Mouse (Mus musculus) embryo, embryonic 10.5 days (tissue): ENCODE results near the gene Rnh1.
A peak's percentile ranks its signal among the peaks of the same experiment; 100 is the strongest.

Experiments used
- DNase-seq: peaks from one replicate; pipeline ENCODE4 v3.0.0-alpha.2; 2015; ENCODE audit warnings: low spot score

Gene Rnh1

GRCm38 (mm10) chr7:141205504-141205903 is 32.8 kb upstream of the Rnh1 start:
- no peak for DNase-seq

- DNase-seq, result no peak
Observed at GRCm38 (mm10) chr7:141204546-141204945, 31.9 kb upstream of the Rnh1 start.

DNA sequence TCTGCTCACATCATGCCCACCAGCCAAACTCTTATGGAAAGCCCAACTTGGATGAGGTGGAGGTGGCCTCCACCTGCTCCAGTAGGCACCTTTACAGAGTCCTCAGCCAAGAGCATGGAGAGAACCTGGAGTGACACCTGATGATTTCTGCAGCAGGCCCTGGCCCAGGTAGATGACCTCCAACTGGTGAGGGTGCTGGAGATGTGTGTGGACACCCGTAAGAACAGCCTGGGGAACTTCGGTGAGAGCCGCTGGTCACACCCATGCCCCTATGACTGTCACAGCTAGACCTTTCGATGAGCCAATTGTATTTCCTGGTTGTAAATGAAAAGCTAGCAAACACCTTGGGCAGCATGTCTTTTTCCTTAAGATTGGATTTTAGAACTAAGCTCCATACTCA is 25.5 kb upstream of the Rnh1 start:
- DNase-seq, result no peak

DNA sequence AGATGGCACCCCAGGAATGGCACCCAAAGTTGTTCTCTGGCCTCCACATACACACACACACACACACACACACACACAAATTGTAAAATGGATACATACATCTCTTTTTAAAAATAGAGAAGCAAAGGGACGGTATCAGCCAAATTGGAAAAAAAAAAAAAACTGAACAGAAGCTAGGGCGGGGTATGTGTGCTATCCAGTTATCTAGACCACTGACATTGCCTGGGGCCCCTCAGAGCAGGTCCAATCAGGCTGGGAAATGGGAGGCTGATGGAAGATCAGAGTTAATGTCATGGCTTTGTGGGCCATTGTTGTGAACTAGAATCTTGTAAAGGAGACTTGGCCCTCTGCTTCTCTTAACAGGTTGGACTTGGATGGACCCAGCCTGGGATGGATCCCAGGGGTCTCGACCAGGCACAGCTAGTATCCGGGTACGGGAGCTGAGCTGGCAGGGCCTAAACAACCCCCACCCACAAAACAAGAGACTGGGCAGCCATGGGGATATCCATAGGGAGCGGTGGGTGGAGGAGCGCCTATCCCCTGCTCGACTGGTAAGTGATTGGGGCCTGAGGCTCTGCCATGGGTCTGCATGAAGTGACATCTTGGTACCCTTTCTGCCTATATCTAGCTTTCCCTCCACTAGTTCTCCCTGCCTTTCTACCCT is 24.1 kb upstream of the Rnh1 start:
- no peak for DNase-seq

GRCm38 (mm10) chr7:141195754-141196153 is 23.1 kb upstream of the Rnh1 start:
- no peak for DNase-seq

- DNase-seq, result peak; percentile 97
Observed at GRCm38 (mm10) chr7:141194830-141195229, 22.2 kb upstream of the Rnh1 start.

- DNase-seq, result no peak
Observed at GRCm38 (mm10) chr7:141194409-141194808, 21.8 kb upstream of the Rnh1 start.

GRCm38 (mm10) chr7:141193948-141194347 is 21.3 kb upstream of the Rnh1 start, which contains the start of the genes Hras and Lrrc56:
Hras (minus strand) TSS chr7:141194005.
Lrrc56 (plus strand) TSS chr7:141194157.
- DNase-seq, result peak; percentile 98

- DNase-seq, result no peak
Observed at GRCm38 (mm10) chr7:141193348-141193856, 20.7 kb upstream of the Rnh1 start.

DNA sequence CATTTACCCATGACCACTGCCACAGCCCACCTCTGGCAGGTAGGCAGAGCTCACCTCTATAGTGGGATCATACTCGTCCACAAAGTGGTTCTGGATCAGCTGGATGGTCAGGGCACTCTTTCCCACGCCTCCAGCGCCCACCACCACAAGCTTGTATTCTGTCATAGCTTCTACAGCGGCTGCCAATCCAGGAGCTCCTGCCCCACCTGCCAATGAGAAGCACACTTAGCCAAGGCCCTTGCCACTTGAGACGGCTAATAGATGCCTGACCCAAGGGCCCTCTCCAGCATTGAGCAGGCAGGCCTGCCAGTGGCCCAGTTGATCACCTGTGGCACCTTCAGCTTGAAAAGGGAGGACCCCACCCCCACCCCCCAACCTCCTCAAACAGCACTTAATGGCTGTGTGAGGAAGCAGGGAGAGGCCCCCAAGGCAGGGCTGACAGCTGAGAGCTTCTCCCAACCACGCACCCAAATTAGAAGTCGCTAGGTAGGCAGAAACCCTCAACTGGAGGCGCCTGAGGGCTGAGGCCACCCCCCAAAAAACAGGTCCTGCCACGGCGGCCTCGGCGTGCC is 20.2 kb upstream of the Rnh1 start:
- no peak for DNase-seq

DNA sequence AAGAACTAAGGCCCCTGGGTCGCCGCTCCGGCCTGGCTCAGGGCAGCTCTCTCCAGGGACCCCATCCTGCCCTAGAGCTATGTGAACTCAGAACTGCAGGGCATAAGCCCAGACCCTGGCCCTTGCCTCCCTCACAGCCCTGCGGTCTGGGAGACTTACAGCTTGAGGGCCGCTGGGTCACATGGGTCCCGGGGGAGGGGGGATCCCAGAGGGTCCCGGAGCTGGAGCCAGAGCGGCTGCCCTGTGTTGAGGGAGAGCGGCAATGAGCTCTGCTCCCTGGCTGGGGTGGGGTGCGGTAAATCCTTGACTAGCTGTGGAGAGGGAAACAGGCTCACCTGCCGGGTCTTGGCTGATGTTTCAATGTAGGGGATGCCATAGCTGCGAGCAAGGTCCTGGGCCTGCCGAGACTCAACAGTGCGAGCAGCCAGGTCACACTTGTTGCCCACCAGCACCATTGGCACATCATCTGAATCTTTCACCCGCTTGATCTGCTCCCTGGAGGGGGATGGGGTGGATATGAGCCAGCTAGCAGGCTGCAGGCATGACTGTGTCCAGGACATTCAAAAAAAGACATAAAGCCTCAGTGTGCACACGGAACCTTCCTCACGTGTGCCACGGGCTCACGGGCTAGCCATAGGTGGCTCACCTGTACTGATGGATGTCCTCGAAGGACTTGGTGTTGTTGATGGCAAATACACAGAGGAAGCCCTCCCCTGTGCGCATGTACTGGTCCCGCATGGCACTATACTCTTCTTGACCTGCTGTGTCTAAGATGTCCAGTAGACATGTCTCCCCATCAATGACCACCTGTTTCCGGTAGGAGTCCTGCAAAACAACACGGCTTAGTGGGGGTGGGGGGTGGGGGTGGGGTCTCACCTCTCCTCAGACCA is 19.4 kb upstream of the Rnh1 start:
- DNase-seq, result no peak

DNA sequence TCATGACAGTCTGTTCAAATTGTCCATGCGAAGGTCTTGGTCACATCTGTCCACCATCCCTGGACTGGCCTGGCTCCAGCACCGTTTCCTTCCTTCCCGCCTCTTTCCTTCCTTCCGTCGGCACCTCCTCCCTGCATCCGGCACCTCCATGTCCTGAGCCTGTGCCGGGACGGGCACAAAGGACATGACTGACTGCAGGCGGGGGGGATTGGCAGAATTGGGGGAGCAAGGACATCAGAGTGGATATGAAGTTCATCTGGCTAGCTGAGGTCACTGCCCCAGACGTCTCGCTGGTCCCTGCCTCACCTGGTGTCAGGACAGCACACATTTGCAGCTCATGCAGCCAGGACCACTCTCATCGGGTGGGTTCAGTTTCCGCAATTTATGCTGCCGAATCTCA is 18.4 kb upstream of the Rnh1 start:
- no peak for DNase-seq

- DNase-seq, result no peak
Observed at GRCm38 (mm10) chr7:141190220-141190619, 17.6 kb upstream of the Rnh1 start.

DNA sequence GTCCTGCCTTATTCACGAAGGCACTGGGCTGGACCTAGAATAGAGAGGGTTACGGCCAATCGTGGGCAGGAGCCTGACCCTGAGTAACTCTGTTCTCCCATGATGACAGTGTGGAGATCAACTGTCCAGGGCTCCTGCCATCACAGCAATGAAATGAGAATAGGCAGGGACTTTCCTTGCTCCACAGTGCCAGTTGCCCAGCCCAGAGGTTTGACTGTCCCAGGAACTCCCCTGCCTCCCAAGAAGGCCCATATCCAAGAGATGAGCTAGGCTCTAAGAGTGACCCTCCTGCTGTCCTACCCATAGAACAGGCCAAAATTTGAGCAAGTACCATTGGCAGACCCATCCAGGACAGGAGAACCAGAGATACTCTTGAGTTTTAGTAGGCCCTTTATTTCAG is 16.1 kb upstream of the Rnh1 start:
- DNase-seq, result no peak

- no peak for DNase-seq
Observed at GRCm38 (mm10) chr7:141188194-141188593, 15.5 kb upstream of the Rnh1 start.

DNA sequence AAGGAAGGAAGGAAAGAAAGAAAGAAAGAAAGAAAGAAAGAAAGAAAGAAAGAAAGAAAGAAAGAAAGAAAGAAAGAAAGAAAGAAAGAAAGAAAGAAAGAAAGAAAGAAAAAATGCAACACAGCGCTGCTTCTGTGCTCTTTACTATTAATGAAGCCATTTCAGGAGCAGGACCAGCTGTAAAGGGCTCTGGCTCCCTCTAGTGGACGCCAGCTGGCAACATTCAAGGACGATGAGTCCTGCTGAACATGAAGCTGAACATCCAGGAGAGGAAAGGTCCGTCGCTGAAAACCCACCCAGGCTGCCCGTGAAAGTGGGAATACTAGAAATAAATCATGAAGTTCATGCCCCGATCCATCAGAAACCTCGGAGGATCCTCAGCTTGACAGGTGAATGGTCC is 3.5 kb upstream of the Rnh1 start:
- DNase-seq, result peak; percentile 94

DNA sequence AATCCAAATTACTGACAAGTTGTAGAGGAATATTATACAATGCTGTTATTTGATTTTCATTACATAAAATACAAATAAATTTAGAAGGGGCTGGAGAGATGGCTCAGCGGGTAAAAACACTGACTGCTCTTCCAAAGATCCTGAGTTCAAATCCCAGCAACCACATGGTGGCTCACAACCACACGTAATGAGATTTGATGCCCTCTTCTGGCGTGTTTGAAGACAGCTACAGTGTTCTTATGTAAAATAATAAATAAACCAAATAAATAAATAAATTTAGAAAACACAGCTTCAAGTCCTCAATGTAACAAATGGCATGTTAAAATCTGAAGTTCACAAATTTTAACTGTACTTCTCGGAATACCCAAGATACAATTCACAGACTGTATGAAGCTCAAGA is 2.4 kb upstream of the Rnh1 start:
- no peak for DNase-seq

- DNase-seq, result no peak
Observed at GRCm38 (mm10) chr7:141173323-141173850, 730 bp upstream of the Rnh1 start.

GRCm38 (mm10) chr7:141169866-141170265 is 2.8 kb downstream of the Rnh1 start:
- no peak for DNase-seq

DNA sequence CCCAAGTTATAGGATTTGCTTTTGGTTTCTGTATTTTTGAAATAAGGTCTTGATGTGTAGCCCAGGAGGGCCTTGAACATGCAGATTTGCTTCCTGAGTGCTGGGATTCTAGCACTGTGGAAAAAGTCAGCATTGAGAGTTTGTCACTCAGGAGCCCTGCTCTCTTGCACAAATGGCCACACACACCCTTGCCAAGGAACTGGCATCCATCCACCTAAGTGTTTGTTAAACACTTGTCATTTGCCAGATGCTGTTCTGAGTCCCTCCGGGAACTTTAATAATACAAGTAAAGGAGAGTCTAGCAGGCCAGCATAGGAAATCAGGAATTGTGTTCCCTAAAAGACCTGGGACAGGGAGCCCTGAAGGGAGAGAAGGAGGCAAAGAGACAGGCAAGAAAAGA is 3.4 kb downstream of the Rnh1 start:
- DNase-seq, result no peak

DNA sequence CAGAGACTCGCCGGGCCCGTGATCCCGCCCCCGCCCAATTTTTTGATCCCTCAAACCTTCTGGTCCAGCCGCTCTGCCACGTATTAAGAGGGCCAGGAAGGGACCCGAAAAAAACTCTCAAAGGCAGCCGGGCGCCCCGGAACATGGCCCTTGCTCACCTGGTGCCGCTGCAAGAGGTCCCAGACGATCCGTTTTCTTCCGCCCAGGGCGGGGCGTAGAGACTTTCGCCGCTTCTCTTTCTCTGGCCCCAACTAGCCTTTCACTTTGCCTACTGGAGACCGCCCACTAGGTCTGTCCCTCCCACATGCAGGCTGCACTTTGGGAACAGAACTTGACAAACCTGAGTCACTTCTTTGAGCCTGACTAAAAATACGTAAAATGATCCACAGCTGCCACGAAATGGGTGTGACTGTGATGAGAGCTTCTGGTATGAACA is 4.1 kb downstream of the Rnh1 start:
- peak; percentile 68 for DNase-seq

GRCm38 (mm10) chr7:141167901-141168517 is 4.6 kb downstream of the Rnh1 start:
- DNase-seq, result peak; percentile 27
